Mouse (Mus musculus): ENCODE data around the gene Gprc5a. TPM values are rescaled to one million over a fixed set of nuclear protein-coding genes. Genes with fewer than 3 reads are reported as not detected.

Gene Gprc5a
- polyA plus RNA-seq, 1 experiment: 0.06 TPM

DNA sequence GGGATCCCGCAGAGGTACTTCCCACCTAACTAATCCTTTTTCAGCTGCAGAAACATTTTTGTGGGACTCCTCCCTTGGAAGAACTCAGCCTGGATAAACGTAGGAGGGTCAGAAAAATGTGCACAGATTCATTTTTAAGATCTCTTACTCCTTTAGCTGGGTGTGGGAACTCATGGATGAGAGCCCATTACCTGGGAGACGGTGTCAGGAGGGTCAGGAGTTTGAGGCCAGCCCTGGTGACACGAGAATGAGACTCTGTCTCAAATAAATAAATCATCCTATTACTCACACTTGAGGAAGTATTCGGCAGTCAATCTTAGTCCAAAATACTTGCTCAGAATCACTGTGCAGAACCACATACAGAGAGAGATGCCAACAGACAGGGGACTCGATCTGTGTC is 4.4 kb downstream of the Gprc5a start:
- no peaks in the 10 kb centered on the region for H3K36me3 ChIP-seq (ENCODE audit: control insufficient read depth, insufficient read depth, low read length)
- no peaks in the 10 kb centered on the region for H3K4me1 ChIP-seq (ENCODE audit: control insufficient read depth, insufficient read depth, low read length)
- H3K4me3 ChIP-seq (ENCODE audit: control insufficient read depth, low read depth, low read length): no peak overlapping the region
- H3K27me3 ChIP-seq (ENCODE audit: control insufficient read depth, insufficient read depth, low read length): no peaks in the 10 kb centered on the region
- TF ChIP-seq CTCF (IDR thresholded peaks at IDR 0.05; ENCODE audit: control insufficient read depth, insufficient read depth, insufficient replicate concordance, low read depth, low read length) (no peak), POLR2A (IDR thresholded peaks at IDR 0.05; ENCODE audit: control insufficient read depth, low read depth, low read length) (no peak)
- H3K27ac ChIP-seq (ENCODE audit: control insufficient read depth, insufficient read depth, low read depth, low read length): no peak overlapping the region

- no peak for TF ChIP-seq POLR2A (IDR thresholded peaks at IDR 0.05; ENCODE audit: control insufficient read depth, low read depth, low read length)
- TF ChIP-seq CTCF (IDR thresholded peaks at IDR 0.05; ENCODE audit: control insufficient read depth, insufficient read depth, insufficient replicate concordance, low read depth, low read length): no peak
- Histone ChIP-seq H3K4me1 (ENCODE audit: control insufficient read depth, insufficient read depth, low read length) (no peaks in the 10 kb centered on the region), H3K27ac (ENCODE audit: control insufficient read depth, insufficient read depth, low read depth, low read length) (no peak overlapping the region), H3K36me3 (ENCODE audit: control insufficient read depth, insufficient read depth, low read length) (no peaks in the 10 kb centered on the region), H3K27me3 (ENCODE audit: control insufficient read depth, insufficient read depth, low read length) (no peaks in the 10 kb centered on the region), H3K4me3 (ENCODE audit: control insufficient read depth, low read depth, low read length) (no peak overlapping the region)
These were observed 4.9 kb downstream of the Gprc5a start for GRCm38 (mm10) chr6:135070347-135070746.

DNA sequence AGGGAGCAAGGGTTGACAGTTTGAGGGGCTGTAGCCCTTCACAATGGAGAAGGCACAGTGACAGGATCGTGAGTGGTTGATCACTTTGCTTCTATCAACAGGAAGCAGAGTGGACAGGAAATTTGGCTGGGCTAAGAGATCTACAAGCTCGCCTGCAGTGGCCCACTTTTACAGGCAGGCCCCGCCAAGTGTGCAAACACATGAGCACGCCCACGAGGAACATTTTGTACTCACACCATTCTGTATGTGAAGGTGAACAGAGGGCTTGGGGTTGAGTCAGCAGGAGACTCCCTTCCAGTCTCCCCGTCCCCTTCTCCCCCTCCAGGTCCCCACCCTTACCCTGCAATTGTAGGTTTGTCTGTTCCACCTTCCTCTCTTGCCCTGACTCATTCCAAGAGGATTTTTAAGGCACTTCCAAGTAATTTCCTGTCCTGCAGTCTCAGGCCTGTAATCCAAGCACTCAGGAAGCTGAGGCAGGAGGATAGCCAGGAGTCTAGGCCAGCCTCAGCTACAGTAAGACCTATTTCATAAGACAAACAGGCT is 9.0 kb downstream of the Gprc5a start:
- no peaks in the 10 kb centered on the region for H3K36me3 ChIP-seq (ENCODE audit: control insufficient read depth, insufficient read depth, low read length)
- H3K27ac ChIP-seq (ENCODE audit: control insufficient read depth, insufficient read depth, low read depth, low read length): no peak overlapping the region
- no peaks in the 10 kb centered on the region for H3K27me3 ChIP-seq (ENCODE audit: control insufficient read depth, insufficient read depth, low read length)
- peaks cover 6% of the 10 kb centered on the region; the same call in 1 of the 2 replicates for H3K4me1 ChIP-seq (ENCODE audit: control insufficient read depth, insufficient read depth, low read length)
- no peak overlapping the region for H3K4me3 ChIP-seq (ENCODE audit: control insufficient read depth, low read depth, low read length)
- no peak for TF ChIP-seq POLR2A (IDR thresholded peaks at IDR 0.05; ENCODE audit: control insufficient read depth, low read depth, low read length)
- no peak for TF ChIP-seq CTCF (IDR thresholded peaks at IDR 0.05; ENCODE audit: control insufficient read depth, insufficient read depth, insufficient replicate concordance, low read depth, low read length)

DNA sequence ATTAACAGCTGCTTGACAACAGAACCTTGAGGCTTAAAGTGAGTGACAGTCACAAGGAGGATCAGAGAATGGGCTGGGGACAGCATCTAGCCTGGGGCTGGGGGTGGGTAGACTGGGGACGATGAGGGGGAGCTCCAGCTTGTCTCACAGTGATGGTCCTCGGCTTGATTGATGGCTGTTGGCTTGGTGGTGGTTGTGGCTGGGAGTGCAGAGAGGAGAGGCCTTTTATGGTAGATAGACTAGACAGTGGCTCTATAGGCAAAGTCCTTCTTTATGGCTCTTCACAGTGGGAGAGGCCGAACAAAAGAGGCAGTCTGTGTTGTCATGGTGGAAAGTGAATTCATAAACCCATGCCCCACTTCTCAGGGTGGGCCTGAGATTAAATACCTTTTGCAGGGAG is 10.8 kb downstream of the Gprc5a start:
- no peak for TF ChIP-seq CTCF (IDR thresholded peaks at IDR 0.05; ENCODE audit: control insufficient read depth, insufficient read depth, insufficient replicate concordance, low read depth, low read length)
- no peak for TF ChIP-seq POLR2A (IDR thresholded peaks at IDR 0.05; ENCODE audit: control insufficient read depth, low read depth, low read length)
- H3K4me1 ChIP-seq (ENCODE audit: control insufficient read depth, insufficient read depth, low read length): peaks cover 6% of the 10 kb centered on the region; the same call in 1 of the 2 replicates
- no peak overlapping the region for H3K4me3 ChIP-seq (ENCODE audit: control insufficient read depth, low read depth, low read length)
- no peaks in the 10 kb centered on the region for H3K36me3 ChIP-seq (ENCODE audit: control insufficient read depth, insufficient read depth, low read length)
- H3K27ac ChIP-seq (ENCODE audit: control insufficient read depth, insufficient read depth, low read depth, low read length): no peak overlapping the region
- no peaks in the 10 kb centered on the region for H3K27me3 ChIP-seq (ENCODE audit: control insufficient read depth, insufficient read depth, low read length)

DNA sequence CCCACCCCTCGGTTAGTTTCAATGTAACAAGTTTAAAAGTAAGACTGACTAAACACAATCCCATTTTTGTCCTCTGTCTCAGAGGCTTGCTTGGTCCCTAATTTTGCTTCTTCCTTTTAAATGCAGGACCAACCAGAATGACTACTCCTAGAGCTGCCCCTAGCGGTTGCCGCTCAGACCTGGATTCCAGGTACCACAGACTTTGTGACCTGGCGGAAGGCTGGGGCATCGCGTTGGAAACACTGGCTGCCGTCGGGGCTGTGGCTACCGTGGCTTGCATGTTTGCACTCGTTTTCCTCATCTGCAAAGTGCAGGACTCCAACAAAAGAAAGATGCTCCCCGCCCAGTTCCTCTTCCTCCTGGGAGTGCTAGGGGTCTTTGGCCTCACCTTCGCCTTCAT is 13.0 kb downstream of the Gprc5a start:
- Histone ChIP-seq H3K27me3 (ENCODE audit: control insufficient read depth, insufficient read depth, low read length) (no peaks in the 10 kb centered on the region), H3K4me1 (ENCODE audit: control insufficient read depth, insufficient read depth, low read length) (peaks cover 6% of the 10 kb centered on the region; the same call in 1 of the 2 replicates), H3K27ac (ENCODE audit: control insufficient read depth, insufficient read depth, low read depth, low read length) (no peak overlapping the region), H3K4me3 (ENCODE audit: control insufficient read depth, low read depth, low read length) (peak overlapping the region; percentile 30), H3K36me3 (ENCODE audit: control insufficient read depth, insufficient read depth, low read length) (no peaks in the 10 kb centered on the region)
- TF ChIP-seq POLR2A (IDR thresholded peaks at IDR 0.05; ENCODE audit: control insufficient read depth, low read depth, low read length): no peak
- no peak for TF ChIP-seq CTCF (IDR thresholded peaks at IDR 0.05; ENCODE audit: control insufficient read depth, insufficient read depth, insufficient replicate concordance, low read depth, low read length)

DNA sequence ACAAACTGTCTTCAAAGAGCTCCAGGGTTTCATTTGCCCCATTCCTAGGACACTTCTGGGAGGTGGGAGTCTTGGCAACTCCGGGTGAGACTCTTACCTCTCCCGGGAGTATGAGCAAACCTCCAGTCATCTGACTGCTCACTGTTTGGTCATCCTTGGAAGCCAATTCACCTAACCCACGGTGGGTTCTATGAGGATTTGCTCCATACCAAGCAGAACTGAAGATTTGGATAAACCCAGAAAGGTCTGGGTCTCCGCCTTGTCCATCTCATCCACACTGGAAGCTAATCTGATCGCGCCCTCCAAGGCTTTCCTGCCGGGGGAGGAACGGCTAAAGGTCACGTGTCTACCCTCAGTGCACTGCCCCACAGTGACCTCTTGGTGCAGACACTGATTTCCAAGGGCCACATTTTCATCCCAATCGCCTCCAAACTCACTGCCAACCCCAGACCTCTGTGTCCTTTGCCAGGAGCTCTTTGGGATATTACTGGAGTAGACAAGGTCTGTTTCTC is 18.6 kb downstream of the Gprc5a start:
- peaks cover 5% of the 10 kb centered on the region; the same call in 1 of the 2 replicates for H3K4me1 ChIP-seq (ENCODE audit: control insufficient read depth, insufficient read depth, low read length)
- H3K27me3 ChIP-seq (ENCODE audit: control insufficient read depth, insufficient read depth, low read length): no peaks in the 10 kb centered on the region
- H3K4me3 ChIP-seq (ENCODE audit: control insufficient read depth, low read depth, low read length): no peak overlapping the region
- H3K27ac ChIP-seq (ENCODE audit: control insufficient read depth, insufficient read depth, low read depth, low read length): no peak overlapping the region
- H3K36me3 ChIP-seq (ENCODE audit: control insufficient read depth, insufficient read depth, low read length): no peaks in the 10 kb centered on the region
- no peak for TF ChIP-seq CTCF (IDR thresholded peaks at IDR 0.05; ENCODE audit: control insufficient read depth, insufficient read depth, insufficient replicate concordance, low read depth, low read length)
- no peak for TF ChIP-seq POLR2A (IDR thresholded peaks at IDR 0.05; ENCODE audit: control insufficient read depth, low read depth, low read length)

DNA sequence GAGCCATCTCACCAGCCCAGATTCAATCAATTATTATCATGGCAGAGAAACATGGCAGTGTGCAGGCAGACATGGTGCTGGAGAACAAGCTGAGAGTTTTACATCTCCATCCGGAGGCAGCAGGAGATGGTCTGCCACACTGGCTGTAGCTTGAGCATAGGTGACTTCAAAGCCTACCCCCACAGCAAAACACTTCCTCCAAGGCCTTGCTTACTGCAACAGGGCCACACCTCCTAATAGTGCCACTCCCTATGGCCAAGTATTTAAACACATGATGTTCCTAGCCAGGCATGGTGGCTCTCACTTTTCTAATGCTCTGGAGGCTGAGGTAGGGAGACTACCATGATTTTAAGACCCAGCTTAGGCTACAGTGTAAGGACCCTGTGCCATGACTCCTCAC is 20.3 kb downstream of the Gprc5a start:
- Histone ChIP-seq H3K27ac (ENCODE audit: control insufficient read depth, insufficient read depth, low read depth, low read length) (no peak overlapping the region), H3K4me1 (ENCODE audit: control insufficient read depth, insufficient read depth, low read length) (peaks cover 5% of the 10 kb centered on the region; the same call in 1 of the 2 replicates)

More for the DNA sequence above, 20.3 kb downstream of the Gprc5a start:
- H3K36me3 ChIP-seq (ENCODE audit: control insufficient read depth, insufficient read depth, low read length): no peaks in the 10 kb centered on the region
- H3K4me3 ChIP-seq (ENCODE audit: control insufficient read depth, low read depth, low read length): no peak overlapping the region
- H3K27me3 ChIP-seq (ENCODE audit: control insufficient read depth, insufficient read depth, low read length): no peaks in the 10 kb centered on the region
- TF ChIP-seq CTCF (IDR thresholded peaks at IDR 0.05; ENCODE audit: control insufficient read depth, insufficient read depth, insufficient replicate concordance, low read depth, low read length) (no peak), POLR2A (IDR thresholded peaks at IDR 0.05; ENCODE audit: control insufficient read depth, low read depth, low read length) (no peak)

Data from testis, adult 2 months (tissue).